Mouse (Mus musculus): ENCODE measurements around the gene Akr1d1. TPM values are rescaled to one million over a fixed set of nuclear protein-coding genes. Genes with fewer than 3 reads are reported as not detected.

The Akr1d1 gene
- polyA plus RNA-seq, 1 experiment from 2014 or later: not detected

DNA sequence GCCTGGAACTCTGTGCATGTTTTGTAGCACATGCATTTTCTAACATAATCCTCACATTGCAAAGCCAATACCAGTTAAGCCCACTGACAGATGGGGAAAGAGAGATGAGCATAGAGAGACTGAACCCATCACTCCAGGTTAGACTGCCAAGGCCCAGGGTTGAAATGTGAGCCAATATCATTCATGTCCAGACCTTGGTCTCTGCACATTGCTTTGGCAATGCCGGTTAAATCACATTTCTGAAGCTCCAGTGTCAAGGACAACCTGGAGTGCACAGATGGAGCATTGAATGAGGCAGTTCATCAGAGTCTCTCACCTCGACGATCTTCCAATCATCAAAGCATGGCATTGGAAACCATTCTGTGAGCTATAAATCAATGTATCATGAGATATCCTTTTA lies 2.1 kb downstream of the Akr1d1 start:
- no peak overlapping the region for H3K4me2 ChIP-seq (replicated peaks)
- no peak overlapping the region for H3K4me3 ChIP-seq
- no peak for ATAC-seq (ENCODE audit: insufficient number of reproducible peaks, insufficient read depth, low FRiP score, low TSS enrichment)
- no peak overlapping the region for H3K9ac ChIP-seq
- no peaks in the 10 kb centered on the region for H3K27me3 ChIP-seq
- H3K9me3 ChIP-seq: no peaks in the 10 kb centered on the region
- no peaks in the 10 kb centered on the region for H3K4me1 ChIP-seq
- H3K36me3 ChIP-seq: no peaks in the 10 kb centered on the region
- WGBS: 93% methylated on average over 3 of the region's 3 CpGs
- H3K27ac ChIP-seq: no peak overlapping the region

DNA sequence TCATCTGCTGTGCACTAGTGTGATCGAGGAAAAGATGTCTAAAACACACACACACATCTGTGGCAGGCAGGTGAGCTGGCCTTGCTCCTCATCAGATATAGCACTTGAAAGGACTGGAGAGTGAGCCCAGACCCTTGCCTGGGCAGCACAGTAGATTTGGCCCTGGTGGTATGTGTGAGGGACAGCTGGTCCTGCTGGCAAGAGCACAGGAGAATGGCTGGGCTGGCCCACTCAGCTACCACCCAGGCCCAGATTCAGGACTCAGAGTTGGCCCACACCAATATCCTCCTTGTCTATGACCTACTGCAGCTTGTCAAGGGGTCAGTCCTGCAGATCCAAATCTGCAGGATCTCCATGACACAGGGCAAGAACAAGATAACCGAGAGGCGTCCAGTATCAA lies 6.9 kb downstream of the Akr1d1 start:
- no peak overlapping the region for H3K4me3 ChIP-seq
- ATAC-seq (ENCODE audit: insufficient number of reproducible peaks, insufficient read depth, low FRiP score, low TSS enrichment): no peak
- WGBS: 89% methylated on average over 3 of the region's 3 CpGs

DNA sequence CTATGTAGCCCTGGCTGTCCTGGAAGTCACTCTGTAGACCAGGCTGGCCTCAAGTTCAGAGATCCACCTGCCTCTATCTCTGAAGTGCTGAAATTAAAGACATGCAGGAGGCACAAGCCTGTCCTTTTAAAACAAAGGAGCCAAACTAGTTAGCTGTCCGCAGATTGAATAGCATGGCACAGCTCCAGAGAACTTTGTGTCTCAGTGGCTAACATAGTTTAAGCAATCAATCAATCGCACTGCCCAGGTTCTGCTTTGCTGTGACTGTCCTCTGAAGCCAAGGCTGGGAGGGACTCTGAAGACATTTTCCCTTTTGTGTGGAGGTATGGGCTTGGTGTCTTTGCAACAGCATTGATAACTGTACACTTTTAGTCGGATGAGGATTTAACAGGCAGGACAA lies 7.8 kb downstream of the Akr1d1 start:
- no peak overlapping the region for H3K4me3 ChIP-seq
- no peaks in the 10 kb centered on the region for H3K27me3 ChIP-seq
- H3K4me1 ChIP-seq: no peaks in the 10 kb centered on the region
- no peak for ATAC-seq (ENCODE audit: insufficient number of reproducible peaks, insufficient read depth, low FRiP score, low TSS enrichment)
- no peak overlapping the region for H3K4me2 ChIP-seq (replicated peaks)
- no peak overlapping the region for H3K9ac ChIP-seq
- no peak overlapping the region for H3K27ac ChIP-seq
- H3K36me3 ChIP-seq: no peaks in the 10 kb centered on the region
- WGBS: 86% methylated on average over 3 of the region's 3 CpGs
- H3K9me3 ChIP-seq: no peaks in the 10 kb centered on the region

More for the DNA sequence above, 6.9 kb downstream of the Akr1d1 start:
- Histone ChIP-seq H3K4me2 (replicated peaks) (no peak overlapping the region), H3K4me1 (no peaks in the 10 kb centered on the region), H3K27ac (no peak overlapping the region), H3K27me3 (no peaks in the 10 kb centered on the region), H3K9ac (no peak overlapping the region), H3K36me3 (no peaks in the 10 kb centered on the region), H3K9me3 (no peaks in the 10 kb centered on the region)

DNA sequence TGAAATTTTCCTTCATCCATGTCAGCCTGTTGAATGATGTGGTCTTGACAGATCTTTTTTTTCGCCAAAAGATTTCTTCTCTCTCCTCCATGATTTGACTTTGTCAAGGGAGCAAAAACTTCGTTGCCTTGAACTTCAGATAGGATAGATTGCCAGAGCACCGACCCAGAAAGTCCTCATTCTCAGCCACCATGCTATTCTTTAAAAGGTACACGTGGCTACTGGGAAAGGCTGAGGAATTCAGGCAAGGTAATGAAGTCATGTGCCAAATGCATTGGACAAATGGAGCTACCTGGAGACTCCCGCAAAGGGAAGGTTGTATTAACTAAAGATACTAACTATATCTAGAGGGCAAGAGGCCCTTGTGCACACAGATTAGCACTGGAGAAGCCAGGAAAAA lies 8.8 kb downstream of the Akr1d1 start:
- Histone ChIP-seq H3K4me3 (no peak overlapping the region), H3K9ac (no peak overlapping the region), H3K27ac (no peak overlapping the region)

DNA sequence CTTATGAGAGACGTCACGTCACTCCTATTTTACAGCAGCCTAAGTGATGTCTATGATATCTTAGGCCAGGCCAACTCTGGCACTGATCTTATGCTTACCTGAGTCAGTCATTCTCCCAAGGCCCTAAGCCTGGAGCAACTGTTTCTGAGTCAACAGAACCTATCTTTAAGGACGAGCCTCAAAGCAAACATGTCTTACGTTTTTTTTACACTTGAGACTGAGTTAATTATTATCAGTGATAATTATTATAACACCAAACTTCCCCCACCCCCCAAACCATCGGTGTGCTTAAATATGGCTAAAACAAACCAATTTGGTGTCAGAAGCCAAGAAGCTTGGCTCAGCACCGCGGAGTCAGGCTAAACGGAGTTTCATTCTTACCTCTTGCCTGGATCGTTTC lies 9.4 kb downstream of the Akr1d1 start:
- Histone ChIP-seq H3K27ac (no peak overlapping the region), H3K4me2 (replicated peaks) (no peak overlapping the region), H3K4me1 (no peaks in the 10 kb centered on the region), H3K36me3 (no peaks in the 10 kb centered on the region), H3K9ac (no peak overlapping the region), H3K4me3 (no peak overlapping the region), H3K27me3 (no peaks in the 10 kb centered on the region), H3K9me3 (no peaks in the 10 kb centered on the region)
- WGBS: 82% methylated on average over 9 of the region's 9 CpGs
- ATAC-seq (ENCODE audit: insufficient number of reproducible peaks, insufficient read depth, low FRiP score, low TSS enrichment): no peak

More for the DNA sequence above, 8.8 kb downstream of the Akr1d1 start:
- Histone ChIP-seq H3K9me3 (no peaks in the 10 kb centered on the region), H3K4me1 (no peaks in the 10 kb centered on the region), H3K27me3 (no peaks in the 10 kb centered on the region), H3K4me2 (replicated peaks) (no peak overlapping the region), H3K36me3 (no peaks in the 10 kb centered on the region)
- WGBS: 88% methylated on average over 5 of the region's 5 CpGs
- ATAC-seq (ENCODE audit: insufficient number of reproducible peaks, insufficient read depth, low FRiP score, low TSS enrichment): no peak

DNA sequence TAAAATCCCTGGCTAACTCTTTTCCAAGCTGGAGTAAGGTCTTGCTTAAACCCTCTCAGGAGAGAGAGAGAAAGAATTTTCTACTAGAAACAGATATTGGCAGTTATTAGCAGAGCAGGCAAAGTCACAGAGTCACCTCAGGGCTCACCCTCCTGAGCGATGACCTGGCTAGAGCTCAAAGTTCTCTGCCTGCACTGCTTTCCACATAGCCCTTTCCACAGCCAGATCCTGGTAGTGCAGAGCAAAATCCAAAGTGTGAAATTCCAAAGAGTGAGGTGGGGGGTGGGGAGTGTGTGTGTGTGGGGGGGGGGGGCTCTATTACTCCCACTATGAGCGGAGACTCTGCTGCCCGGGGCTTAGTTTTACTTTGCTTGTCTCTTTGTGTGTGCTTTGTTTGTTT lies 10.1 kb downstream of the Akr1d1 start:
- no peaks in the 10 kb centered on the region for H3K9me3 ChIP-seq
- no peak overlapping the region for H3K4me2 ChIP-seq (replicated peaks)
- no peaks in the 10 kb centered on the region for H3K36me3 ChIP-seq
- no peaks in the 10 kb centered on the region for H3K4me1 ChIP-seq
- H3K27me3 ChIP-seq: no peaks in the 10 kb centered on the region
- H3K9ac ChIP-seq: no peak overlapping the region
- no peak for ATAC-seq (ENCODE audit: insufficient number of reproducible peaks, insufficient read depth, low FRiP score, low TSS enrichment)
- no peak overlapping the region for H3K27ac ChIP-seq
- H3K4me3 ChIP-seq: no peak overlapping the region
- WGBS: 56% methylated on average over 3 of the region's 3 CpGs

DNA sequence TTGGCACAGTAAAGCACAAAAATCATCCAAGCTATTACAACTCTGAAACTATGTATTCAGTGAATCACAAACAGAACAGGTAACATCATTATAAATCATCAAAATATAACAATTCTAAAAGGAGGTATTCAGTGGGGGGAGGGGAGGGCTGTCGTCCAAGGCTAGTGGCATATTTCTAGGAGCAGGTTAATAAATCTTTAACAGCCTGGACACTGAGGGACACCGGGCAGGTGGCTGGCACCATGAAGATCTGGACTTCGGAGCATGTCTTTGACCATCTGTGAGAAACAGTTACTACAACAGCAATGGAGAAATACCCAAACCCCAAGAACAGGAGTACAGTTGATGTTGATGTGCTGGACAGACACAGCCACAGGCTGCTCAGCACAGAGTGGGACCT lies 11.2 kb downstream of the Akr1d1 start:
- H3K4me1 ChIP-seq: no peaks in the 10 kb centered on the region
- no peak overlapping the region for H3K4me3 ChIP-seq
- ATAC-seq (ENCODE audit: insufficient number of reproducible peaks, insufficient read depth, low FRiP score, low TSS enrichment): no peak
- H3K27me3 ChIP-seq: no peaks in the 10 kb centered on the region
- H3K9me3 ChIP-seq: no peaks in the 10 kb centered on the region
- H3K36me3 ChIP-seq: no peaks in the 10 kb centered on the region
- no peak overlapping the region for H3K27ac ChIP-seq
- H3K4me2 ChIP-seq (replicated peaks): no peak overlapping the region
- H3K9ac ChIP-seq: no peak overlapping the region
- 92% methylated on average over 3 of the region's 3 CpGs for WGBS

DNA sequence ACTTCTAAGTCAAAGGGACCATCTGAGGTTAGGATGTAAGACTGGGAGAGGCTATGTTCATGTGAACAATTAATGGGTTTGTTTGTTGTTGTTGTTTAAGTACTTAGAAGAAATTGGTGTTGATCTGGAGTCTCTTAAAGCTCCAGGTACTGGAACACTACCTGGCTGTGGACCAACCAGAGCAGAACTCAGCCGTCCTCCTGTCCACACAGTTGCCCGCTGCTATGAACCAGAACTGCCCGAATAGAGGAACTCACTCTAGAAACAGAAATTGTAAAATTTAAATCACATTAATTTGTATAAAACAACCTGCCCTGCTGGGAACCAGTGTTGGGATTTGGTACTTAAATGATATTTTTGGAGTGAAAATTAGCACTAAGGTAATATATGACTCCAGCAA lies 12.2 kb downstream of the Akr1d1 start:
- H3K4me3 ChIP-seq: no peak overlapping the region
- WGBS: 94% methylated on average over 3 of the region's 3 CpGs
- H3K27ac ChIP-seq: no peak overlapping the region
- no peak overlapping the region for H3K9ac ChIP-seq
- H3K4me1 ChIP-seq: no peaks in the 10 kb centered on the region
- H3K4me2 ChIP-seq (replicated peaks): no peak overlapping the region
- ATAC-seq (ENCODE audit: insufficient number of reproducible peaks, insufficient read depth, low FRiP score, low TSS enrichment): no peak
- no peaks in the 10 kb centered on the region for H3K27me3 ChIP-seq
- no peaks in the 10 kb centered on the region for H3K9me3 ChIP-seq
- no peaks in the 10 kb centered on the region for H3K36me3 ChIP-seq

DNA sequence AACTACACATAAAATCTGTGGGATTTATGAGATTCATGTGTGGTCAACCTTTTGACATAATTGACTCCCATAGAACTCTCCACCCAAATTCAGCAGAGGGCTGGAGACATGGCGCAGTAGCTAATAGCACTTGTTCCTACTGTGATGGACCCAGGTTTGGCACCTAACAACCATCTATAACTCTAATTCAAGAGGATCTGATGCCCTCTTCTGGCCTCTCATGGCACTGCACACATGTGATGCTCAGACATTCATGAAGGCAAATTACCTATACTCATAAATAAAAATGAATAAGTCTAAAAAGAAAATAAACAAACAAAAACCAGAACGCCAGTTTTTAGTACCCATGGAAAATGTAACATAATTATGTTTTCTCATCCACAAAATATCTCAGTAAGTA lies 22.8 kb downstream of the Akr1d1 start:
- ATAC-seq (ENCODE audit: insufficient number of reproducible peaks, insufficient read depth, low FRiP score, low TSS enrichment): no peak
- WGBS: 68% methylated on average over 2 of the region's 2 CpGs
- no peaks in the 10 kb centered on the region for H3K9me3 ChIP-seq

DNA sequence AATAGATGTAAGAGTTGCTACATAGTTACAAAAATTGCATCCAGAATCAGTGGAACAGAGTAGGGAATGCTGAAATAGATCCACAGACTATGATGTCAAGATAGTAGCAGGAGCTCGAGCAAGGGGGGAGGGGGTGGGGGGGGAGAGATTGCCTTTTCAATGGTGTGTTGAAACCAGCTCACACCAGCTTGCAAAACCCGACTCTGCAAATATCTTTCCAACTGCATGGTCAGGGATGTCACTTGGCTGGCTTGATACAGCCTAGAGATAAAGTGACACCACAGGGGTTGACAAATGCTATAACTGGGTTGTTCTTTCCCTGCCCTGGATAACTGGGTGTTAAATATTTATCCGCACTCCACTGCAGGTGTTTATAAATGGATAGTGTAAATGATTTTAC lies 24.0 kb downstream of the Akr1d1 start:
- no peaks in the 10 kb centered on the region for H3K4me1 ChIP-seq
- H3K9me3 ChIP-seq: no peaks in the 10 kb centered on the region
- H3K4me2 ChIP-seq (replicated peaks): no peak overlapping the region
- ATAC-seq (ENCODE audit: insufficient number of reproducible peaks, insufficient read depth, low FRiP score, low TSS enrichment): no peak
- H3K9ac ChIP-seq: no peak overlapping the region
- H3K27ac ChIP-seq: no peak overlapping the region
- no peaks in the 10 kb centered on the region for H3K27me3 ChIP-seq
- H3K36me3 ChIP-seq: no peaks in the 10 kb centered on the region
- 79% methylated on average over 3 of the region's 3 CpGs for WGBS
- H3K4me3 ChIP-seq: no peak overlapping the region

More for the DNA sequence above, 22.8 kb downstream of the Akr1d1 start:
- no peak overlapping the region for H3K4me3 ChIP-seq
- no peaks in the 10 kb centered on the region for H3K27me3 ChIP-seq
- no peak overlapping the region for H3K4me2 ChIP-seq (replicated peaks)
- no peak overlapping the region for H3K9ac ChIP-seq
- no peaks in the 10 kb centered on the region for H3K36me3 ChIP-seq
- no peaks in the 10 kb centered on the region for H3K4me1 ChIP-seq
- no peak overlapping the region for H3K27ac ChIP-seq

DNA sequence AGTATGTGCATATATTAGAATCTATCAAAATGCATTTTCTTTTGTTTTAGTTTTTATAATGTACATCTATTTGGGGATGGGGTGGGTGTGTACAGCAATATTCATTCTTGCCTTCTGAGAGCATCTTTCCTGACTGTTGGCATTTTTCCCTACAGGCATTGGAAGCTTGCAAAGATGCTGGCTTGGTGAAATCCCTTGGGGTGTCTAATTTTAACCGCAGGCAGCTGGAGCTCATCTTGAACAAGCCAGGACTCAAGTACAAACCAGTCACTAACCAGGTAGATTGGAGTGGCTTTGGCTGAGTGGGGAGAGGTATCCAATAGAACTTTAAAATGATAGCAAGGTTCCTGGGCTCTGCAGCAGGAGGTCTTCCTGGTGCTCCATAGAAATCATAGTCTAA lies 24.4 kb downstream of the Akr1d1 start:
- H3K4me3 ChIP-seq: no peak overlapping the region

DNA sequence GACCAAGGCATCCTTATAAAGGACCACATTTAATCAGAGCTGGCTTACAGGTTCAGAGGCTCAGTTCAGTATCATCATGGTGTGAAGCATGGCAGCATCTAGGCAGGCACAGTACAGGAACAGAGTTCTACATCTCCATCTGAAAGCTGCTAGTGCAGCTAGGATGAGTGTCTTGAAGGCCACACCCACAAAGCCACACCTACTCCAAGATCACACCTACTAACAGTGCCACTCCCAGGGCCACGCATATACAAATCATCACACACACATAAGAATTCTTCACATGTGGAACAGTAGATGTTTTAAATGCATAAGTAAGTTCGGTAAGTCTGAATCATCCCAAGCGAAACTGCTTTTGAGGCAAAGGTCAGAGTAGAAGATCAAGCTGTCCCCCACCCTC lies 33.9 kb downstream of the Akr1d1 start:
- Histone ChIP-seq H3K36me3 (no peaks in the 10 kb centered on the region), H3K4me1 (no peaks in the 10 kb centered on the region), H3K27me3 (no peaks in the 10 kb centered on the region), H3K9me3 (no peaks in the 10 kb centered on the region), H3K4me3 (no peak overlapping the region), H3K27ac (no peak overlapping the region), H3K4me2 (replicated peaks) (no peak overlapping the region), H3K9ac (no peak overlapping the region)
- WGBS: 88% methylated on average over 3 of the region's 3 CpGs
- no peak for ATAC-seq (ENCODE audit: insufficient number of reproducible peaks, insufficient read depth, low FRiP score, low TSS enrichment)

More for the DNA sequence above, 24.4 kb downstream of the Akr1d1 start:
- Histone ChIP-seq H3K27me3 (no peaks in the 10 kb centered on the region), H3K9me3 (no peaks in the 10 kb centered on the region), H3K36me3 (no peaks in the 10 kb centered on the region), H3K4me2 (replicated peaks) (no peak overlapping the region), H3K27ac (no peak overlapping the region), H3K4me1 (no peaks in the 10 kb centered on the region), H3K9ac (no peak overlapping the region)
- ATAC-seq (ENCODE audit: insufficient number of reproducible peaks, insufficient read depth, low FRiP score, low TSS enrichment): no peak
- 89% methylated on average over 1 of the region's 1 CpGs for WGBS

DNA sequence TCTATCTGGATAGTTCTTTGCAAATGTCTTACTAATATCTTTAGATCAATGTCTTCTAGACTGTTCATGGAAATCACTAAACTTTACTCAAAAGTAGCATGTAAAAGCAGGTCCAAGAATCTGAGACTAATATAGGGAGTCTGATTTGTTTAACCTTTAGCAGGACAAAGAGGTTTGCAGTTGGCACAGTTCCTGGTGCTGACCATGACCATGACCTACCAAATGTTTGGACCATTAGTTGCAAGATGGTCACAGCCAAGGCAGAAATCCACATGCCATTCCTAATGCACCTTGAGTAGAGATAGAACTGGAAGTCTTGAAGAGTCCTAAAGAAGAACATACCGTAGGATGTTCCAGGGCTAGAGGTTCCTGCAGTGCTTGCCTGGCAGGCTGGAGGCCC lies 37.4 kb downstream of the Akr1d1 start:
- 91% methylated on average over 1 of the region's 1 CpGs for WGBS
- Histone ChIP-seq H3K4me2 (replicated peaks) (no peak overlapping the region), H3K4me3 (no peak overlapping the region), H3K9ac (no peak overlapping the region), H3K27me3 (no peaks in the 10 kb centered on the region), H3K4me1 (no peaks in the 10 kb centered on the region), H3K9me3 (no peaks in the 10 kb centered on the region), H3K36me3 (no peaks in the 10 kb centered on the region), H3K27ac (no peak overlapping the region)
- ATAC-seq (ENCODE audit: insufficient number of reproducible peaks, insufficient read depth, low FRiP score, low TSS enrichment): no peak

All from embryonic facial prominence, embryonic 12.5 days (tissue).